Mouse (Mus musculus): ENCODE measurements around the gene Tenm1. TPM values are rescaled to one million over a fixed set of nuclear protein-coding genes. Genes with fewer than 3 reads are reported as not detected.

Tenm1 gene
- total and polyA plus RNA-seq, 3 experiments, result not detected

GRCm38 (mm10) chrX:43122491-43122890, 306.4 kb downstream of the Tenm1 start:
- Histone ChIP-seq H3K27me3 (ENCODE audit: control insufficient read depth in 1 of 2, insufficient read depth in 2 of 2, low read length in 2 of 2) (no peaks in the 10 kb centered on the region), H3K4me3 (ENCODE audit: control insufficient read depth in 1 of 2, insufficient read depth in 1 of 2, low read depth in 2 of 2, low read length in 2 of 2) (no peak overlapping the region), H3K4me1 (ENCODE audit: control insufficient read depth in 1 of 2, insufficient read depth in 2 of 2, low read length in 2 of 2) (no peaks in the 10 kb centered on the region), H3K27ac (ENCODE audit: control insufficient read depth, low read depth, low read length) (no peak overlapping the region), H3K79me2 (ENCODE audit: control insufficient read depth, insufficient read depth, low read length, poor library complexity) (no peaks in the 10 kb centered on the region), H3K9me3 (replicated peaks; ENCODE audit: insufficient read depth, low read length) (no peaks in the 10 kb centered on the region), H3K36me3 (ENCODE audit: control insufficient read depth in 1 of 2, insufficient read depth in 2 of 2, low read length in 2 of 2) (no peaks in the 10 kb centered on the region), H3K9ac (ENCODE audit: control insufficient read depth, low read depth, low read length, poor library complexity, severe bottlenecking) (no peak overlapping the region)
- TF ChIP-seq TBP (IDR thresholded peaks at IDR 0.05; ENCODE audit: low read depth, low read length) (no peak), ZNF384 (IDR thresholded peaks at IDR 0.05; ENCODE audit: low read depth, low read length) (no peak), SIN3A (IDR thresholded peaks at IDR 0.05; ENCODE audit: low read length) (no peak), TAL1 (IDR thresholded peaks at IDR 0.05; ENCODE audit: low read length) (no peak), MAX (IDR thresholded peaks at IDR 0.05; ENCODE audit: low read length) (no peak), POLR2A (IDR thresholded peaks at IDR 0.05; ENCODE audit: control insufficient read depth in 1 of 2, insufficient read depth in 1 of 2, low read depth in 1 of 2, low read length in 2 of 2, poor library complexity in 1 of 2) (no peak), EP300 (IDR thresholded peaks at IDR 0.05; ENCODE audit: low read depth in 1 of 2, low read length in 2 of 2) (no peak), CHD1 (IDR thresholded peaks at IDR 0.05; ENCODE audit: low read depth, low read length) (no peak), MAFK (IDR thresholded peaks at IDR 0.05; ENCODE audit: borderline replicate concordance, low read depth, low read length) (no peak), E2F4 (IDR thresholded peaks at IDR 0.05; ENCODE audit: borderline replicate concordance, low read depth, low read length) (no peak), ETS1 (IDR thresholded peaks at IDR 0.05; ENCODE audit: low read depth, low read length) (no peak), JUND (IDR thresholded peaks at IDR 0.05; ENCODE audit: low read depth, low read length) (no peak), NELFE (IDR thresholded peaks at IDR 0.05; ENCODE audit: low read depth, low read length) (no peak), UBTF (IDR thresholded peaks at IDR 0.05; ENCODE audit: borderline replicate concordance, insufficient read depth, low read depth, low read length) (no peak), GABPA (IDR thresholded peaks at IDR 0.05; ENCODE audit: low read depth, low read length) (no peak), POLR2AphosphoS2 (IDR thresholded peaks at IDR 0.05; ENCODE audit: low read length) (no peak)
- no peak for DNase-seq (ENCODE audit: low read depth, low spot score)

- Histone ChIP-seq H3K9ac (ENCODE audit: control insufficient read depth, low read depth, low read length, poor library complexity, severe bottlenecking) (no peak overlapping the region), H3K79me2 (ENCODE audit: control insufficient read depth, insufficient read depth, low read length, poor library complexity) (no peaks in the 10 kb centered on the region), H3K9me3 (replicated peaks; ENCODE audit: insufficient read depth, low read length) (no peaks in the 10 kb centered on the region), H3K4me1 (ENCODE audit: control insufficient read depth in 1 of 2, insufficient read depth in 2 of 2, low read length in 2 of 2) (no peaks in the 10 kb centered on the region), H3K36me3 (ENCODE audit: control insufficient read depth in 1 of 2, insufficient read depth in 2 of 2, low read length in 2 of 2) (no peaks in the 10 kb centered on the region), H3K27me3 (ENCODE audit: control insufficient read depth in 1 of 2, insufficient read depth in 2 of 2, low read length in 2 of 2) (no peaks in the 10 kb centered on the region), H3K4me3 (ENCODE audit: control insufficient read depth in 1 of 2, insufficient read depth in 1 of 2, low read depth in 2 of 2, low read length in 2 of 2) (no peak overlapping the region), H3K27ac (ENCODE audit: control insufficient read depth, low read depth, low read length) (no peak overlapping the region)
- DNase-seq (ENCODE audit: low read depth, low spot score), result no peak
- no peak for TF ChIP-seq RAD21 (IDR thresholded peaks at IDR 0.05; ENCODE audit: low read depth, low read length)
- no peak for TF ChIP-seq MAZ (IDR thresholded peaks at IDR 0.05; ENCODE audit: low read depth, low read length)
- no peak for TF ChIP-seq MEF2A (IDR thresholded peaks at IDR 0.05; ENCODE audit: extremely low read depth, insufficient replicate concordance, low read depth, low read length, poor library complexity, severe bottlenecking)
- no peak for TF ChIP-seq EP300 (IDR thresholded peaks at IDR 0.05; ENCODE audit: low read depth in 1 of 2, low read length in 2 of 2)
- no peak for TF ChIP-seq RCOR1 (IDR thresholded peaks at IDR 0.05; ENCODE audit: low read depth, low read length)
Observed at GRCm38 (mm10) chrX:43122001-43122400, 306.9 kb downstream of the Tenm1 start.
